In the genomic region with DNA sequence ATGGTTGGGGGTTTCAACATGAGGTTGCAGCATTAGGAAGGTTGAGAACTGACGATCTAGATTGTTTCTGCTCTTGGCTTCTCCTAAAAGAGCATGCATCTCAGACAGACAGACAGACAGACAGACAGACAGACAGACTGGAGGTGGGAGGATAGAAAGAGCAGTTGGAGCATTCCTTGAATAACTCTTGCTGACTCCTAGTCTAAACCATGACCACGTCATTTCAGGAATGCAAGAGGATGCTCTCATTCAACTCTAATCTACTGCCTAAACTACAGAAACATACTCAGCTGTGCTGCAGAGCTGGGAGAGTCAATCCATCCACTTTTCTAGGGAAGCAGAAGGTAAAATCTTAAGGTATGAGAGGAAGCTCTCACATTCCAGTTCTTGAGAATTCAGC, we compare ENCODE assay signal across 22 mouse cellular contexts.
DNase-seq lines count a peak whose midpoint lies in the region; ATAC-seq lines count a peak whose summit lies in the region.
"Had no signal": no experiment of that assay in that cellular context is flagged by ENCODE, and none has a peak within 500 bp of the region (broad histone marks: within the 10 kb centered on the region; RNA-seq: fewer than 3 reads in every experiment).

No protein-coding gene starts in this region.

- H3K27ac ChIP-seq in heart, embryonic 11.5 days (ENCODE audit: low read depth, low read length), result peak overlapping the region; percentile 22; the same call in 1 of the 2 replicates
- H3K27ac ChIP-seq in heart, embryonic 10.5 days, result no peak overlapping the region
- H3K27ac ChIP-seq in embryonic facial prominence, embryonic 10.5 days (replicated peaks), result no peak overlapping the region
- H3K27ac ChIP-seq: embryonic facial prominence, embryonic 12.5 days; embryonic facial prominence, embryonic 15.5 days; forebrain, embryonic 12.5 days; forebrain, embryonic 15.5 days; hindbrain, embryonic 12.5 days; hindbrain, embryonic 15.5 days had no signal

- H3K9me3 ChIP-seq in heart, embryonic 11.5 days (replicated peaks; ENCODE audit: control insufficient read depth, low read length), result no peaks in the 10 kb centered on the region
- H3K9me3 ChIP-seq in heart, embryonic 10.5 days, result no peaks in the 10 kb centered on the region
- no peaks in the 10 kb centered on the region for H3K9me3 ChIP-seq in embryonic facial prominence, embryonic 10.5 days
- H3K9me3 ChIP-seq: embryonic facial prominence, embryonic 12.5 days; embryonic facial prominence, embryonic 15.5 days; forebrain, embryonic 12.5 days; forebrain, embryonic 15.5 days; hindbrain, embryonic 12.5 days; hindbrain, embryonic 15.5 days had no signal

- H3K36me3 ChIP-seq in heart, embryonic 11.5 days (ENCODE audit: control insufficient read depth, insufficient read depth, low read length), result no peaks in the 10 kb centered on the region
- no peaks in the 10 kb centered on the region for H3K36me3 ChIP-seq in heart, embryonic 10.5 days
- H3K36me3 ChIP-seq in embryonic facial prominence, embryonic 10.5 days (replicated peaks), result no peaks in the 10 kb centered on the region
- H3K36me3 ChIP-seq: embryonic facial prominence, embryonic 12.5 days; embryonic facial prominence, embryonic 15.5 days; forebrain, embryonic 12.5 days; forebrain, embryonic 15.5 days; hindbrain, embryonic 12.5 days; hindbrain, embryonic 15.5 days had no signal

- no peak for ATAC-seq in heart, embryonic 11.5 days (replicated peaks; ENCODE audit: insufficient number of reproducible peaks, low FRiP score, low TSS enrichment)
- ATAC-seq: CD4-positive, CD25-positive, alpha-beta regulatory T cell, adult 4 months; forebrain, embryonic 15.5 days; intestine, postnatal 0 days had no signal

- no peaks in the 10 kb centered on the region for H3K27me3 ChIP-seq in heart, embryonic 11.5 days (ENCODE audit: control insufficient read depth, insufficient read depth, low read length)
- no peaks in the 10 kb centered on the region for H3K27me3 ChIP-seq in heart, embryonic 10.5 days (ENCODE audit: insufficient read depth, poor library complexity, severe bottlenecking)
- H3K27me3 ChIP-seq in embryonic facial prominence, embryonic 10.5 days (replicated peaks; ENCODE audit: low read depth, poor library complexity, severe bottlenecking), result no peaks in the 10 kb centered on the region
- H3K27me3 ChIP-seq: embryonic facial prominence, embryonic 12.5 days; embryonic facial prominence, embryonic 15.5 days; forebrain, embryonic 12.5 days; forebrain, embryonic 15.5 days; hindbrain, embryonic 12.5 days; hindbrain, embryonic 15.5 days had no signal

- no peak overlapping the region for H3K4me2 ChIP-seq in heart, embryonic 11.5 days
- H3K4me2 ChIP-seq: embryonic facial prominence, embryonic 12.5 days; embryonic facial prominence, embryonic 15.5 days; forebrain, embryonic 12.5 days; forebrain, embryonic 15.5 days; hindbrain, embryonic 12.5 days; hindbrain, embryonic 15.5 days had no signal

- DNase-seq in heart, embryonic 10.5 days (ENCODE audit: low spot score), result no peak
- DNase-seq in NIH3T3 (ENCODE audit: low read depth), result peak; percentile 38
- DNase-seq in mesoderm, embryonic 11.5 days (ENCODE audit: low read depth, low spot score), result peak; percentile 23
- no peak for DNase-seq in embryonic facial prominence, embryonic 10.5 days (ENCODE audit: low spot score)
- no peak for DNase-seq in cerebellum, adult 8-10 months
- DNase-seq: adrenal gland, adult 2 months; adrenal gland, postnatal 14 days; cerebellum, adult 11-12 months; cerebellum, adult 9-10 months; cerebellum, postnatal 14 days; gastrocnemius, postnatal 25 days; heart, adult 18-20 months had no signal

- no peaks in the 10 kb centered on the region for H3K4me1 ChIP-seq in heart, embryonic 11.5 days (ENCODE audit: control insufficient read depth, insufficient read depth, low read length)
- H3K4me1 ChIP-seq in heart, embryonic 10.5 days, result no peaks in the 10 kb centered on the region
- peaks cover 9% of the 10 kb centered on the region for H3K4me1 ChIP-seq in embryonic facial prominence, embryonic 10.5 days
- H3K4me1 ChIP-seq: embryonic facial prominence, embryonic 15.5 days; forebrain, embryonic 12.5 days; forebrain, embryonic 15.5 days had no signal

- H3K9ac ChIP-seq in heart, embryonic 11.5 days (ENCODE audit: low read depth, low read length), result no peak overlapping the region
- H3K9ac ChIP-seq: embryonic facial prominence, embryonic 12.5 days; embryonic facial prominence, embryonic 15.5 days; forebrain, embryonic 12.5 days; forebrain, embryonic 15.5 days; hindbrain, embryonic 12.5 days; hindbrain, embryonic 15.5 days had no signal

- 38% methylated on average over 2 of the region's 2 CpGs for WGBS in heart, embryonic 11.5 days (ENCODE audit: insufficient replicate concordance)
- WGBS in heart, embryonic 10.5 days, result 56% methylated on average over 2 of the region's 2 CpGs
- WGBS in embryonic facial prominence, embryonic 10.5 days, result 76% methylated on average over 2 of the region's 2 CpGs

- H3K4me3 ChIP-seq in heart, embryonic 11.5 days (ENCODE audit: low read depth, low read length), result no peak overlapping the region
- no peak overlapping the region for H3K4me3 ChIP-seq in heart, embryonic 10.5 days
- H3K4me3 ChIP-seq in embryonic facial prominence, embryonic 10.5 days, result no peak overlapping the region
- H3K4me3 ChIP-seq: embryonic facial prominence, embryonic 12.5 days; embryonic facial prominence, embryonic 15.5 days; erythroblast, embryonic 14.5 days; forebrain, embryonic 12.5 days; forebrain, embryonic 15.5 days; hindbrain, embryonic 12.5 days; hindbrain, embryonic 15.5 days had no signal

Comparison
In these comparisons a context has a peak if more than half of its experiments do, and no peak if none do; other contexts are left out.
1. DNase-seq: peak in NIH3T3 (single experiment) and mesoderm, embryonic 11.5 days (single experiment); none in heart, embryonic 10.5 days (single experiment), embryonic facial prominence, embryonic 10.5 days (single experiment) and cerebellum, adult 8-10 months (single experiment).